Mouse (Mus musculus): ENCODE measurements around the gene Ifnl2.

GRCm38 (mm10) chr7:28547154-28547553, 36.9 kb upstream of the Ifnl2 start, which contains the start of gene Nccrp1:
- TF ChIP-seq CTCF (IDR thresholded peaks at IDR 0.05; ENCODE audit: extremely low read depth, insufficient read depth, low read length) (no peak), POLR2A (IDR thresholded peaks at IDR 0.05; ENCODE audit: extremely low read depth, insufficient read depth, low read length) (no peak)

All from cortical plate, adult 2 months (tissue).